Mouse (Mus musculus) thymus, adult 2 months (tissue): Measurements from ENCODE around the gene Slc5a4b.

Experiments used
- CTCF ChIP-seq: fragments of 200-500 bp; IDR thresholded peaks from 2 replicates; pipeline ENCODE4 v1.5.1; 2012; ENCODE audit warnings: mild to moderate bottlenecking, control low read depth, low read length, moderate library complexity, borderline replicate concordance; ENCODE audit not compliant: control insufficient read depth, poor library complexity, insufficient read depth; ENCODE audit errors: extremely low read depth
- POLR2A ChIP-seq: fragments of 200-500 bp; IDR thresholded peaks from 2 replicates; pipeline ENCODE4 v1.6.1; 2012; ENCODE audit warnings: mild to moderate bottlenecking, low read length, control low read depth, moderate library complexity; ENCODE audit not compliant: control insufficient read depth, poor library complexity, insufficient read depth; ENCODE audit errors: extremely low read depth

- TF ChIP-seq CTCF, result no peak
- no peak for TF ChIP-seq POLR2A
These were observed 65.4 kb downstream of the Slc5a4b start for GRCm38 (mm10) chr10:76045343-76045742.
